Mouse (Mus musculus) testis, postnatal 10 days (tissue): Measurements from ENCODE around the gene Prss33.
A peak's percentile ranks its signal among the peaks of the same experiment; 100 is the strongest.
"Not testable (repeated sequence)": the region's sequence is repeated elsewhere in the genome, so short reads cannot be mapped to it uniquely, and the experiment has no call there.

Experiments used
- DNase-seq: peaks from one replicate; pipeline ENCODE4 v3.0.0; 2021; ENCODE audit warnings: low spot score

The Prss33 gene

DNA sequence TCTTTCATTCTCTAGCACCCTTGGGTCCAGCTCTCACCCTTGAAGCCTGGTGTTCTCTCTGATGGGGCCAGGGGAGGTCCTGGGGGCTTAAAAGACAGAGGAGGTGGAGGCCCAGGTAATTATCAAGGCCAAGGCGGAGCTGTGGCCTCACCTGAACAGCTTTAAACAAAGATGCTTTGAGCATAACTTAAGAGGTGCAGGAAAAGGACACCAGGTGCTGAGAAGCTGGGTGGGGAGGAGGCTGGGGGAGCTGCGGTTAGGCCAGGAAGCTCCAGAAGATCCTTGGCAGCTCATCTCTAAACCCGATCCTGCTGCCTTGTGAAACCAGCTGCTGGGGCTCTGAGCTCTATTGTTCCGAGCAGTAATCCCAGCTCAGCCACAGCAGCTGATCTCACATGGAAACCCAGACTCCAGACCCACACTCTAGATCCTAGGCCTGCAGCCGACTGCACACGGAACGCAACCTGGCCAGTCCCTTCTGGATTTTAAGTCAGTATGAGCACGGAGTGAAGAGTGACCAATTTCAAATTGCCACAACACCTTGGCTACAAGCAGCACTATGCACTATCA, at the start of gene Prss33:
Prss33 (minus strand) TSS at position 51 of the 570 bp plus-strand sequence.
- DNase-seq, result no peak

DNA sequence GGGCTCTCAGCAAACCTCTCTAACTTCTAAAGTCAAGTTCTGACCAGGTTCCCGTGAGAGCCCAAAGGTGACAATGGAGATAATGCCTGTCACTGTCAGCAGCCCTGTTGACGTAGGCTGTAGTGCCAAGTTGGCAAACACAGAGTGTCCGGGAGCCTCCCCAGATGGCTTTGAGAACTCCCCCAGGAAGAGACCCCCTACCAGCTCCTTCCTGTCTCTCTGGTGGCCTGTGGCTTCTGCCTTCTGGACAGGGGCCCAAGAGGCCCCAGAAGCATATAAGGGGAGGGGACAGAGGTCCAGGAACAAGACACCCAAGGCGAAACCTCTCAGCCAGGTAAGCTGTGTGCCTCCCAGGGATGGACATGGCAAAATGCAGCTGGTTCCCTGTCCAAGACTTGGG, 44.7 kb upstream of the Prss33 start, which contains the start of the genes Dcpp1 and Dcpp2:
Dcpp1 (plus strand) TSS at position 301 of the 400 bp plus-strand sequence.
Dcpp2 (plus strand) TSS at position 305 of the 400 bp plus-strand sequence.
- DNase-seq, result not testable (repeated sequence)

DNA sequence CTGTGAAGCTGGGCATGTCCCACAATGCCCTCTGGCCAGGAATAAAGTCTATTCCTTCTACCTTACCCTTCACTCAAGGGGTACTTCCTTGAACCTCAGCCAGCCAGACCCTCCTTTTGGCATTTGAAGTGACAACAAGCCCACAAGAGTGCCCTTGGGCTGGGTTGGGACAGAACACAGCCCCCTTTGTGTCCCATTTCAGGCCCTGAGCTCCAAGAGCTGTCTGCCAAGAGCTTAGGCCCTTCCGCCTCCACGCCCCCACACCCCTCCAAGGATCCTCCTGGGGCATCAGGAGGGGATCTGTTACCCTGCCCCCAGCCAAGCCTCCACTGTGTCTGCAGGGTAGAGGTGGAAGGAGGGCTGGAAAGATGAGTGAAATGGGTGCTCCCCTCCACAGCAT, 41.3 kb upstream of the Prss33 start:
- peak; percentile 81 for DNase-seq

DNA sequence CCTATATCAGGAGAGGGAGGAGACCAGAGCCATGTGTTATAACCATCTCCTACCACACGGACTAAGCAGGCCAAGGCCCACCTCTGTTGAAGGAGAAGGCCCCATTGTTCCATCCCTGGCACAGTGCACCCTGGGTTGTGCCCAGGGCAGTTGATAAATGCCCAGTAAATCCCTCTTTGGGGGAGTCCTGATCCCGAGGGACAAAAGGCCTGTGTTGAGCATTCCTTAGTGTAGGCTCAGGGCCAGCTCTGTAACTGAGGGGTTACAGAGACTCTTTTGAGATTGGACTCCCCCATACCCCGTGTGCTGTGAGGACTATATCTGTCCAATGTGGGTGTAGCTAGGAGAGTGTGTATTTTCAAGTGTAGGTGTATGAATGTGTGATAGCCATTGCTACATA, 40.9 kb upstream of the Prss33 start:
- DNase-seq, result peak; percentile 61

DNA sequence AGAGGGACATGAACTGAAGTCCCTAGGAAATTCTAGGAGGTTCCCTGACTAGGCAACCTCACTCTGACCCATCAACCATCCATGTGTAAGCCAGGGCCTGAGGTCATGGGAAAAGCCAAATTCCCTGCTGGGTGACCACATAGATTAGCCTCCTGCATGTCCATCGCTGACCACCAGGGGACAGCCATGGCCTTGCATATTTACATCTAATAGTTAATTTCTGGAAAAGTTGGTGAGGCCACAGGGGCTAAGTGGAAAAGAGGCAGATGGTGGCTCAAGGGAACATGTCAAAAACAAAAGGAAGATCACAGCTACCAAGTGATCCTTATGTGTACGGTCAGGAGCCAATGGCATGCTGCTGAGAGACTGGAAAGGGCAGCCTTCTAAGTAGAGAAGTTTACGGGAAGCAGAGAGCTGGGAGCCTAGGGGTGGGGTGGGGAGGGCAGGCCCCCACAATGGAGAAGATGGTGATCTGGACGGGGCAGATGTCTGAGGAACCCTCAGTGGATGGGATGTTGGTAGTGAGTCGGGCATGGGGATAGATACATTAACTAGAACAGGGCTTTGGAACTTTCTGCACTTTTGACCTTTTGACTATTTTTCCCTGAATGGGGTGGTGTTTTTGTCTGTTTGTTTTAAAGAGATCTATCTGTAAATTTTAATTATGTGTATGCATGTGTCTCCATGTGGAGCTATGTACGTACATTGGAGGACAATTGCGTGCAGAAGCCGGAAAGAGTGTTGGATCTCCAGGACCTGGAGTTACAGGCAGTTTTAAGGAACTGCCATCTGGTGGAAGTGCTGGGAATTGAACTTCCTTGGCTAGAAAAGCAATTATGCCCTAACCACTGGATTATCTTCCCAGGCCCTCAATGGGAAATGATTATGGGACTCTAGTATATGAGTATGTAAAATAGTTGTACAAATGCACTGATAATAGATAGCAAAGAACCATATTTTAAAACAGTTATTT, 38.3 kb upstream of the Prss33 start:
- DNase-seq, result peak; percentile 82

DNA sequence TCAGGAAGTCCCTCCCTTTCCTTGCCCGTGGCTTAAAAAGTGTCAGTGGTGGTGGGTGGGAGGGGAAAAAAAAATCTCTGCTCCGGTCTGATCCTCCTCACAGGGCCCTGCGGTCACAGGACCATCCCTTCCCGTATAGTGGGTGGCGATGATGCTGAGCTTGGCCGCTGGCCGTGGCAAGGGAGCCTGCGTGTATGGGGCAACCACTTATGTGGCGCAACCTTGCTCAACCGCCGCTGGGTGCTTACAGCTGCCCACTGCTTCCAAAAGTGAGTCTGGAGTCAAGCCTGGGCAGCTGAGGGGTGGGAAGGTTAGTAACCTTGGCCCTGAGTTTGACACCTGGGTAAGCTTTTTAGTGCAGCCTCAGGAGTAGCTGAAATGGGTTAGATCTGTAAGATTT, 32.7 kb upstream of the Prss33 start:
- DNase-seq, result no peak

DNA sequence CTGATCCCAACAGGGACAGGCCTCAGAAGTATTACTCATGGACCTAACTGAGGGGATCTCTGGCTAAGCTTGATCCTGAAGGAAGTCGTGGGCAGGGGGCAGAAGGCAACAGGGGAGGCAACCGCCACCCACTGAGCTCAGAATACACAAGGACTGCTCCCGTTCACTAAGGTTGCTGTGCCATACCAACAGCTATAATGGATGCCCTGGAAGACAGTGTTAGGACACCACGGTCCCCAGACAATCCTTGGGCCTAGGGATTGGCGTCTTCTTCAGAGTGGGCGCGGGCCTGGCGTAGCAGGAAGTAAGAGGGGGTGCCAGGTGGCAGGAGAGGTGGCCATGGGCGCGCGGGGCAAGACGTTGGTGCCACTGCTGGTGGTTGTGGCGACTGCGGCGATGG, 31.9 kb upstream of the Prss33 start, which contains the start of gene Prss21:
Prss21 (plus strand) TSS at position 301 of the 400 bp plus-strand sequence.
- DNase-seq, result no peak

DNA sequence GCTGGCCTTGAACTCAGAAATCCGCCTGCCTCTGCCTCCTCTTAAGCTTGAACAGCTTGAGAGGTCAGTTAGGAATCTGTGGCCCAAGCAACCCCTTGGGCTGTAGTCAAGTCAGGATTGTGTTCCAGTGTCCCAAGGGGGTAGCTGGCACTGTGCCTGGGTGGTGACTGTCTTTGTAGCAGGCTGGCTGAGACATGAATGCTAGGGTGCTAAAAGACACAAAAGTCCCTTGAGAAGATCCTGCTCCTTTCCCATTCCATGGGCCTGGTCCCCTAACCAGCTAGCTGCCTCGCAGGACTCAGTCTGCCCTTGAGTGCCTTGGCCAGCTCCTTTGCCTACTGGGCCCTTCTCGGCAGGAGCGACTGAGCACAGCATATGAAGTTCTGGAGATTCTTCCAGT, 27.1 kb upstream of the Prss33 start:
- no peak for DNase-seq

DNA sequence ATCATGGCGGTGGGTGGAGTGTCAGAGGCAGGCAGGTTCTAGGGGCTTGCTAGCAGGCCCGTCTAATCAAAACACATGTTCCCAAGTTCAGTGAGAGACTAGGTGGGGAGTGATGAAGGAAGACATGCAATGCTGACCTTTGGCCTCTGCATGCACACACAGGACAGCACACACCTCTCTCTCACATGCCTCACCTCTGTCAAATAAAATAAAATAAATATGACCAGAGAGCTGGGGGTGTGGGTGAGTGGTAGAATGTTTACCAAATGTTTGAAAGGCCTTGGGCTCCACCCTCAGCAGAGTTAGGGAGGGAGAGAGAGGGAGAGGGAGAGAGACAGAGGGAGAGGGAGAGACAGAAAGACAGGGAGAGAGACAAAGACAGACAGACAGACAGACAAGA, 22.1 kb upstream of the Prss33 start:
- no peak for DNase-seq

DNA sequence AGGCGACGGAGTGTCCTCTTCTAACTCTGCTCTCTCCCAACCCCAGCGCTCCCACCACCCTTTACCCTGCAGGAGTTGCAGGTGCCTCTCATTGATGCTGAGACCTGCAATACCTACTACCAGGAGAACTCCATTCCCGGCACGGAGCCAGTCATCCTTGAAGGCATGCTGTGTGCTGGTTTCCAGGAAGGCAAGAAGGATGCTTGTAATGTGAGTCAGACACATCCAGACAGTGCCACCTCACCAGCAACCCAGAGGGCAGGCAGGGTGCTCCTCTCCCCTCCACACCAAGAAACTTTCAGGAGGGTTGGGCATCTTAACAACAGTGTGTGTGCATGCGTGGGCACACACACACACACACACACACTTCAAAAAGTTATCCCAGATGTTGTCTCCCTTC, 21.3 kb upstream of the Prss33 start:
- DNase-seq, result no peak

DNA sequence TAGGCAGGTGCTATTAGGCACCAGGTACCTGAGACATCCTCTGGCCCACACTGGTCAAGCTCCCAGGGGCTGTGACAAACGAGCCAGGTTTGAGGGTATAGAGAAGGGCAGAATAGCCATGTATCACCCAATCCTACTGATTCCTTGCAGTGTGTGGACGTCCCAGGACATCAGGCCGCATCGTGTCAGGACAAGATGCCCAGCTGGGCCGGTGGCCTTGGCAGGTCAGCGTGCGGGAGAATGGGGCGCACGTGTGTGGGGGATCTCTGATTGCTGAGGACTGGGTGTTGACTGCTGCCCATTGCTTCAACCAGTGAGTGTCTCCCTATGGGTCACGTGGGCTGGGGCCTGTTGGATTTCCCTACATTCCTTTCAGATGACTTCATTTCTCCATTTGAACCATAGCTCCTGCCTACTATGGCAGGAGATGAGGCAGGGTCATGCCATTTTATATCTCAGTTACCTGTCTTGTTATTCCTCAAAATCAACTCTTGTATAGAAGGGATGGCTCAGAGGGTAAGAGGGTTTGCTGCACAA, 18.4 kb upstream of the Prss33 start:
- no peak for DNase-seq

DNA sequence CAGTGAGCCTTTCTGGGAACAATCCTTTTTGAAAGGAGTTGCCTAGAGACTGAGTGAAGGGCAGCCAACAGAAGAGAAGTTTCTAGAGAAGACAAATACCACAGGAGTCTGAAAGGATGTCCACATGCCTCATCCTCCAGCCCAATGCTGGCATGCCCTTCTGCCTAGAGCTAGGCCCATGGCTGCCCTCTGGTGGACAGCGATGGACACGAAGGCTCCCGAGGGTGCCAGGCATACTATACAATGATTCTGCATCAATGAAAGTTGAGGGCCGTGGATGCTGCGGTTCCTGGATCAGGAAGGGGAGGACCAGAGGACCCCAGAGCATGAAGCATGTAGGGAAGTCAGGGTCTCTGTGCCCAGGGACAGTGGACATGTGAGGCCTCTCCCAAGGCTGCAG, 17.4 kb upstream of the Prss33 start:
- DNase-seq, result peak; percentile 84

DNA sequence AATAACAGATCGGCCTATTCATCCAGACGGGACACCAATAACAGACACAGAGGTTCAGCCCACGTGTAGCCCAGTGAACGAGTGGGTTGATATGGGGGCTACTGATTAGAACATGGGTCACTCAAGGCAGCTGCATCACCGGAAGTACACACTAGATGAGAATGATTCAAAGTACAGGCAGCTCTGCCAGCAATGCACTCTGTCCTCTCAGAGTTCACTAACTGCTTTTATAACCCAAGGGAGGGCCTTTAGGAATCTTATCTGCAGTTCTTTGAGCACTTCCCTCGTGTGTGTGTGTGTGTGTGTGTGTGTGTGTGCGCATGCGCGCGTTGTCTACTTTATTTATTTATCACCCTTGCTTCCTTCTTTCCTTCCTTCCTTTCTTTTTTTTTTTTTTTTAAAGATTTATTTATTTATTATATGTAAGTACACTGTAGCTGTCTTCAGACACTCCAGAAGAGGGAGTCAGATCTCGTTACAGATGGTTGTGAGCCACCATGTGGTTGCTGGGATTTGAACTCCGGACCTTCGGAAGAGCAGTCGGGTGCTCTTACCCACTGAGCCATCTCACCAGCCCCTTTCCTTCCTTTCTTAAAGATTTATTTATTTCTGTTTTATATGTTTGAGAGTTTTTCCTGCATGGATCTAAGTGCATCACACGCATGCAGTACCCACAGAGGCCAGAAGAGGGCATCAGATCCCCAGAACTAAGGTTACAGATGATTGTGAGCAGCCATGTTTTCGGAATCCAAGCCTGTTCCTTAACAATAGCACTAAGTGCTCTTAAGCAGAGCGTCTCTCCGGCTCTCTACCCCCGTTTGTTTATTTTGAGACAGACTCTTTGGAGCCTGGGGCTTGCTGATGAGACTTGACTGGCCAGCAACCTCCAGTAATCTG, 15.2 kb upstream of the Prss33 start:
- peak; percentile 86 for DNase-seq

DNA sequence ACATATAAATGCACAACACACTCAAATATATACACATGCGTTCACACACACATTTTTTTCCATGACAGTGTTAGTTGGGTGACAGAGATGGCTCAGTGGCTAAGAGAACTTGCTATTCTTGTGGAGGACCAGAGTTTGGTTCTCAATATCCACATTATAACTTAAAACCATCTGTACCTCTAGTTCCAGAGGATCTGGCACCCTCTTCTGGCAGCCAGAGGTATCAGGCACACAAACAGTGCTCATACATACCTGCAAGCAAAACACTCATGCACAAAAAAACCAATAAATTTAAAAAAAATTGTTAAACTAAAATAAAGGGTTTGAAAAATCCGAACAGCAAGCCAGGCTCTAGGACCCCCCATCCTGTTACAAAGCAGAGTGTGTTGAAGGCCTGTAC, 14.2 kb upstream of the Prss33 start:
- DNase-seq, result no peak

DNA sequence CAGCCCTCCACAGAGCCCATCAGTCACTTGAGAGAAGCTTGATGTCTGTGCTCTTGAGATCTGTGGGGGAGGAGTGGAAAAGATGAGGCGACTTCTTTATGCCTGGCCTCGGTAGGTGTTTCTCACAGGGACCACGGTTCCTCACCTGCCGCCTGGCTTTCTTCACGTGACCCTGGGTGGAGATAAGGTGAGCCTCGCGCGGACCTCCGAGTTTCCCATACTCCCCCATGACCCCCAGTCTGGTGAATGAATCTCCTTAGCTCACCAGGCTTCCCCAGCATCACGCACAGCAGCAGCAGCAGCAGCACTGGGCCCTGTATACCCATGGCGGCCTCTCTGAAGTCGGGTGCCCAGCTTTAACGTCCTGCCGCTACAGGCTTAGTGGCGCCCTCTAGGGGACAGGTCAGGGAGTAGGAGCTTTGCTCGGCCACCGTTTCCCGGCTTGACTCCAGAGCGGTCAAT, 8.0 kb upstream of the Prss33 start, which contains the start of the genes Prss32 and Prss41:
Prss32 (plus strand) TSS at position 44 of the 462 bp plus-strand sequence.
Prss41 (minus strand) TSS at position 361 of the 462 bp plus-strand sequence.
- DNase-seq, result peak; percentile 81

DNA sequence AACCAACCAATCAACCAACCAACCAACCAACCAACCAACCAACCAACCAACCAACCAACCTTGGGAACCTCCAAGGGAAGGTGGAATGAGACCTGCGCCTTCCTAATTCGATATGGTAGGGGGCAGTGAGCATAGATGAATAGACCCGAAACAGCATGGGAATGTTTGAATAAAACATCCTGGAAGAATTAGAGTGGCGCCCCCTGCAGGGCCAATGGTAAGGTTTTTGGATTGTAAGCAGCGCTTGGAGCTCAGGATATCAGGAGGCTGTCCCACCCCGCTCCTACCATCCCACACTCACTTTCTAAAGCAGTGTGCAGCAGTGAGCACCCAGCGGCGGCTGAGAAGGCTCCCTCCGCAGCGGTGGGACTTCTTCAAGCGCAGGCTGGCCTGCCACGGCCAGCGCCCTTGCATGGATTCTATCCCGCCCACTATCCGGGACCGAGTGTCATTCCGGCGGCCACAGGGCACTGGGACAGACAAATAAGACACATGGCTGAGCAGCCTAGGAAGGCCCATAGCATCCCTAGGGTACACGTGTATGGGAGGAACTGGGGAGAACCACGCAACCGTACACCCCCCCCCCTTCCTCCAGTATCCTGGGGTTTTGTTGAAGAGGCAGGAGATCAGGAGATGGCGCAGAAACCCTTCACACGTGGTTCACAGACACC, 7.4 kb upstream of the Prss33 start:
- DNase-seq, result no peak

DNA sequence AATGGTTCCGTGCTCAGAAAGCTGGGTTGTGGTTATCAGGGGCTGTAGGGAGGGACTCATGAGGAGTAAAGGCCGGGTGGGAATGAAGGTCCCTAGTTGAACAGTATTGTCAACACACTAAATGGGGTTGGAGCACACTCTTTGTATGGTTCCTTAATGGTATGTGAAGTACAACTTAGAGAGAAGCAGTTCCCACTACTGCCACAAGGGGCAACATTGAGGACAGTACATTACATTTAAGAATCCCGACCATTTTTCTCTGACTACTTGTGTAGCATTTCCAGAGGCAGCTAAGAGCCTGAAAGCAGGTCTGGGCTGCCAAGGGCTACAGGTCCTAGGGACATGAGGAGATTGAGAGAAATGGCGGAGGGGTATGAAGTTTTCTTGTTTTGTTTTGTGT, 5.3 kb upstream of the Prss33 start:
- DNase-seq, result peak; percentile 77

DNA sequence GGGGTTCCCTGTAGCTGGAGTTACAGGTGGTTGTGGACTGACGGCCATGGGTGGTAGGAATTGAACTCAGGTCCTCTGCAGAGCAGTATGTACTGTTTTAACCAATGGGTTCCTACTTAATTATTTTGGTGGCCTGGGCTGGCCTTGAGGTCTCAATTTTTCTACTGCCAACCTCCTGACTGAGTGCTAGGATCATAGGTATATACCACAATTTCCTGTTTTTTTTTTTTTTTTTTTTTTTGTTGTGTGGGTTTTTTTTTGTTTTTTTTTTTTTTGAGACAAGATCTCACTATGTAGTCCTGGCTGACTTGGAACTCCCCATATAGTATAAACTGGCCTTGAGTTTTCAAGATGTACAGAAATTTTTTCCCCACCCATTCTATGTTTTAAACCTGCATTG, 4.7 kb downstream of the Prss33 start:
- DNase-seq, result no peak

DNA sequence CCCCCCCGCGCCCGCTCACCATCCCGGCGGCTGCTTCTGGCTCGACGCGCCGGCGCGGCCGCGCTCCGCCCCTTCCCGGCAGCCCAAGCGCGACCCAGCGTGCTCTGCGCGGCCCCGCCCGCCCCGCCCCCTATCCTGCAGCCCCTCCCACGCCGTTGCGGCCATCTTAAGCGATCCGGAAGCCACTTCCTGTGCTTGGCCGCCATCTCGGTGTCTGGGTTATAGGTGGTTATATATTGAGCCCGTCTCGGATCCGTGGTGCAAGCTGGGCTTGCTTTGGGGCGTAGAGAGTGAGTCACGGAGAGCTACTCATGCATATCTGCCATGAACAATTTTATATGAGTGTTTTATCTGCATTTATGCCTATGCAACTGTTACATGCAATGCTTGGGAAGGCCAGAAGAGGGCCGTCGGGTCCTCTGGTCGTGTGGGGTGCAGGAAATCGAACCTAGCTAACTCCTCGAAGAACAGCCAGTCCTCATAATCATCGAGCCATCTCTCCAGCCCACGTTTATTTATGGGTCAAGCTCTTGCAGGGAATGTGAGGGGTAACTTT, 6.7 kb downstream of the Prss33 start, which contains the start of gene Elob:
Elob (minus strand) TSS at position 73 of the 556 bp plus-strand sequence.
- peak; percentile 89 for DNase-seq

DNA sequence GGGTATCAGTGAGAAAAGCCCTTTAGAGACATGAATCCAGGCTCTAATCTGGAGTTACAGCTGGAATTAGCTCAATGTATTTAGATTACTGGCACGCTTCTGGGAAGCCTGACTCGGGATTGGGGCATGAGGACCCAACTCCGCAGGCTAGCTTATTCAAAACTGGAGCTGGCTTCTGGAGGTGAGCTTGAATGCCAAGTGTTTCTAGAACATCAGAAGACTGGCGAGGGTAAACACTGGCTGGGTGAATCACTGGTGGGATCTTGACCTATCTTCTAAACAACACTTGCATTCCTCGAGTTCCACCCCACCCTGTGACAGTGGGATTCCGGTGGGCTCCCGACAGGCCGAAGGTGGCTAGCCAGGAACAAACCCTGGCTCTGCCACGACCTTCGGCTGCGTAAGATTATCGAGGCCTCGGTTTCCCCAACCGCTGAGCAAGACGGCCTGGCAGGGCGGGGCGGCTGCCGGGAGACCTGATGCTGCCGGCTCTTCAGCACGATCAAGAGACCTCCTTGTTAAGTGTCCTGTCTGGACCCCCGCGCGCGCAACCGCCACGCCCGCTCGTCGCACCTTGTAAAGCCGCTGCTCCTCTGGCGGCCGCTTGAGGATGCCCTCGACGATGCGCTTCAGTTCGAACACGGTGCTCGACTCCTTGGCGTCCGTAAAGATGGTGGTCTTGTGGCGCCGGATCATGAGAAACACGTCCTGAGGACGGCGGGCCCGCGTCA, 7.4 kb downstream of the Prss33 start:
- DNase-seq, result peak; percentile 73
